29 mouse cellular contexts compared by ENCODE assay signal in the genomic region with DNA sequence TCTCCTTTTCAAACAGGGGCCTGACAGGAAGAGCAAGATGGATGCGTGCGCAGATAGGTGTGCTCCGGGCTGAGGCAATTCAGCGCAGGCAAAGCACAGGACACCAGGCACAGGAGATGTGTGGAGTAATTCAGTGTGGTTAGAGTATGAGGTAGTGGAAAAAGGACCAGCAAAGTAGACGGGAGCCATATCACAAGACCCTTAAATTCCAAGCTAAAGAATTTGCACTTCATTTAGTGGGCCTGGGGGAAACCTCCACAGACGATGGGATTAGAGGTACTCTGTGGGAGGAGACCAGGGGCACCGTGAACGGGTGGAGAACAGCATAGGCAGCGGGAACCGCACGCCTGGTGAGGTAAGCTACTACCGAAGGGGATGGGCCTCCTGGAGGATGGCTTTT. TPM values are rescaled to one million over a fixed set of nuclear protein-coding genes. Genes with fewer than 3 reads are reported as not detected.
A peak's percentile ranks its signal among the peaks of the same experiment; 100 is the strongest.
DNase-seq lines count a peak whose midpoint lies in the region; ATAC-seq lines count a peak whose summit lies in the region.
"Had no signal": no experiment of that assay in that cellular context is flagged by ENCODE, and none has a peak within 500 bp of the region (broad histone marks: within the 10 kb centered on the region; RNA-seq: fewer than 3 reads in every experiment).

No protein-coding gene starts in this region.

- H3K4me2 ChIP-seq in heart, embryonic 11.5 days: no peak overlapping the region
- H3K4me2 ChIP-seq in limb, embryonic 12.5 days: no peak overlapping the region
- no peak overlapping the region for H3K4me2 ChIP-seq in limb, embryonic 15.5 days
- H3K4me2 ChIP-seq: embryonic facial prominence, embryonic 12.5 days; embryonic facial prominence, embryonic 15.5 days; heart, embryonic 15.5 days; hindbrain, embryonic 13.5 days had no signal

- H3K9ac ChIP-seq in heart, embryonic 11.5 days (ENCODE audit: low read depth, low read length): 0 out of 2 replicates have a peak overlapping the region, but pooled peaks have one; percentile 3
- no peak overlapping the region for H3K9ac ChIP-seq in limb, embryonic 12.5 days (replicated peaks)
- no peak overlapping the region for H3K9ac ChIP-seq in limb, embryonic 15.5 days
- H3K9ac ChIP-seq: embryonic facial prominence, embryonic 12.5 days; embryonic facial prominence, embryonic 15.5 days; forebrain, postnatal 0 days; heart, embryonic 15.5 days; hindbrain, embryonic 13.5 days had no signal

- no peaks in the 10 kb centered on the region for H3K27me3 ChIP-seq in heart, embryonic 11.5 days (ENCODE audit: control insufficient read depth, insufficient read depth, low read length)
- no peaks in the 10 kb centered on the region for H3K27me3 ChIP-seq in limb, embryonic 12.5 days
- H3K27me3 ChIP-seq in limb, embryonic 10.5 days (ENCODE audit: low read depth, poor library complexity, severe bottlenecking): no peaks in the 10 kb centered on the region
- H3K27me3 ChIP-seq in limb, embryonic 15.5 days: no peaks in the 10 kb centered on the region
- H3K27me3 ChIP-seq: embryonic facial prominence, embryonic 12.5 days; embryonic facial prominence, embryonic 15.5 days; hindbrain, embryonic 13.5 days had no signal

- ATAC-seq in heart, embryonic 11.5 days (replicated peaks; ENCODE audit: insufficient number of reproducible peaks, low FRiP score, low TSS enrichment): no peak
- ATAC-seq in limb, embryonic 12.5 days (ENCODE audit: insufficient number of reproducible peaks, insufficient read depth, low FRiP score, low TSS enrichment, low read depth): peak; percentile 66; the same call in 1 of the 2 replicates
- peak; percentile 67; the same call in 1 of the 2 replicates for ATAC-seq in limb, embryonic 15.5 days (ENCODE audit: insufficient number of reproducible peaks, low FRiP score, low TSS enrichment, low read depth)
- ATAC-seq: CD4-positive, CD25-positive, alpha-beta regulatory T cell, adult 4 months; forebrain, embryonic 14.5 days; forebrain, postnatal 0 days; hindbrain, embryonic 16.5 days; intestine, embryonic 16.5 days had no signal

- H3K4me1 ChIP-seq in heart, embryonic 11.5 days (ENCODE audit: control insufficient read depth, insufficient read depth, low read length): peaks cover 28% of the 10 kb centered on the region
- peaks cover 9% of the 10 kb centered on the region for H3K4me1 ChIP-seq in limb, embryonic 12.5 days (replicated peaks)
- H3K4me1 ChIP-seq in limb, embryonic 10.5 days: peaks cover 18% of the 10 kb centered on the region
- H3K4me1 ChIP-seq in limb, embryonic 15.5 days: peaks cover 15% of the 10 kb centered on the region

- intact Hi-C loops in heart, postnatal 25 days (cut with DNase I): no loop called here

- H3K36me3 ChIP-seq in heart, embryonic 11.5 days (ENCODE audit: control insufficient read depth, insufficient read depth, low read length): no peaks in the 10 kb centered on the region
- no peaks in the 10 kb centered on the region for H3K36me3 ChIP-seq in limb, embryonic 12.5 days
- H3K36me3 ChIP-seq in limb, embryonic 10.5 days: no peaks in the 10 kb centered on the region
- H3K36me3 ChIP-seq in limb, embryonic 15.5 days: no peaks in the 10 kb centered on the region
- H3K36me3 ChIP-seq: embryonic facial prominence, embryonic 12.5 days; embryonic facial prominence, embryonic 15.5 days; heart, embryonic 15.5 days; hindbrain, embryonic 10.5 days; hindbrain, embryonic 13.5 days had no signal

- H3K4me3 ChIP-seq in heart, embryonic 11.5 days (ENCODE audit: low read depth, low read length): no peak overlapping the region
- no peak overlapping the region for H3K4me3 ChIP-seq in limb, embryonic 12.5 days (replicated peaks)
- no peak overlapping the region for H3K4me3 ChIP-seq in limb, embryonic 10.5 days
- H3K4me3 ChIP-seq in limb, embryonic 15.5 days: no peak overlapping the region
- H3K4me3 ChIP-seq: embryonic facial prominence, embryonic 12.5 days; embryonic facial prominence, embryonic 15.5 days; gastrocnemius, adult 2 months; heart, embryonic 15.5 days; hindbrain, embryonic 10.5 days; hindbrain, embryonic 13.5 days had no signal

- H3K9me3 ChIP-seq in heart, embryonic 11.5 days (replicated peaks; ENCODE audit: control insufficient read depth, low read length): no peaks in the 10 kb centered on the region
- H3K9me3 ChIP-seq in limb, embryonic 12.5 days: no peaks in the 10 kb centered on the region
- H3K9me3 ChIP-seq in limb, embryonic 10.5 days (replicated peaks): no peaks in the 10 kb centered on the region
- H3K9me3 ChIP-seq in limb, embryonic 15.5 days: no peaks in the 10 kb centered on the region
- H3K9me3 ChIP-seq: embryonic facial prominence, embryonic 12.5 days; embryonic facial prominence, embryonic 15.5 days; heart, embryonic 15.5 days; hindbrain, embryonic 10.5 days; hindbrain, embryonic 13.5 days had no signal

- H3K27ac ChIP-seq in heart, embryonic 11.5 days (ENCODE audit: low read depth, low read length): no peak overlapping the region
- H3K27ac ChIP-seq in limb, embryonic 12.5 days: peak overlapping the region; percentile 25; the same call in 1 of the 2 replicates
- H3K27ac ChIP-seq in limb, embryonic 10.5 days: no peak overlapping the region
- H3K27ac ChIP-seq in limb, embryonic 15.5 days: peak overlapping the region; percentile 19
- H3K27ac ChIP-seq: embryonic facial prominence, embryonic 12.5 days; embryonic facial prominence, embryonic 15.5 days; gastrocnemius, adult 2 months; heart, embryonic 15.5 days; hindbrain, embryonic 10.5 days; hindbrain, embryonic 13.5 days had no signal

- DNase-seq in heart, postnatal 25 days (ENCODE audit: low spot score): no peak
- DNase-seq in limb, embryonic 10.5 days (ENCODE audit: low spot score): no peak
- no peak for DNase-seq in thymus, postnatal 25 days
- DNase-seq: adrenal gland, adult 2 months; adrenal gland, postnatal 14 days; cerebellum, adult 11 months; cerebellum, adult 2 months; cerebellum, adult 9-11 months; cerebellum, postnatal 25 days; forebrain, postnatal 0 days; gastrocnemius, adult 2 months; gastrocnemius, postnatal 14 days; heart, adult 18-20 months; heart, postnatal 10 days had no signal

- 54% methylated on average over 12 of the region's 12 CpGs for WGBS in heart, embryonic 11.5 days (ENCODE audit: insufficient replicate concordance)
- WGBS in limb, embryonic 12.5 days: 63% methylated on average over 12 of the region's 12 CpGs
- 74% methylated on average over 12 of the region's 12 CpGs for WGBS in limb, embryonic 10.5 days
- WGBS in limb, embryonic 15.5 days: 42% methylated on average over 12 of the region's 12 CpGs

RNA-seq across cellular contexts. Expression of gene Meioc, which starts 15.6 kb away (rescaled TPM):
- polyA plus RNA-seq in heart, embryonic 11.5 days (2014; fragmentation: Nextera tagmentation; extraction: Ambion mirVana): 0.96 and 1.1 TPM in 2 replicates
- not detected for total RNA-seq in heart, postnatal 25 days (2021)
- polyA plus RNA-seq in limb, embryonic 12.5 days (2016; fragmentation: Nextera tagmentation; extraction: Ambion mirVana): 0.98 and 1.3 TPM in 2 replicates
- 0.14 and 0.55 TPM in 2 replicates for polyA plus RNA-seq in limb, embryonic 10.5 days (2016; fragmentation: Nextera tagmentation; extraction: Ambion mirVana)
- 0.81 and 0.90 TPM in 2 replicates for polyA plus RNA-seq in limb, embryonic 15.5 days (2015; fragmentation: Nextera tagmentation; extraction: Ambion mirVana)
- total RNA-seq: adrenal gland, adult 2 months; adrenal gland, postnatal 14 days; common myeloid progenitor, adult 5-6 weeks; forebrain, postnatal 0 days; gastrocnemius, adult 2 months; gastrocnemius, postnatal 14 days; heart, adult 18-20 months; MEL had no signal
- polyA plus RNA-seq: adrenal gland, adult 2 months; C2C12; cerebellum, adult 2 months had no signal

RNA-seq across cellular contexts. Expression of gene Fzd2, which starts 43.7 kb away (rescaled TPM):
- polyA plus RNA-seq in heart, embryonic 11.5 days (2014; fragmentation: Nextera tagmentation; extraction: Ambion mirVana): 23.9 and 25.0 TPM in 2 replicates
- total RNA-seq in heart, postnatal 25 days (2021): 1 to 10 TPM; 4.7 to 5.0 TPM
- 77.9 and 82.7 TPM in 2 replicates for polyA plus RNA-seq in limb, embryonic 12.5 days (2016; fragmentation: Nextera tagmentation; extraction: Ambion mirVana)
- 54.8 and 59.8 TPM in 2 replicates for polyA plus RNA-seq in limb, embryonic 10.5 days (2016; fragmentation: Nextera tagmentation; extraction: Ambion mirVana)
- 41.0 and 48.5 TPM in 2 replicates for polyA plus RNA-seq in limb, embryonic 15.5 days (2015; fragmentation: Nextera tagmentation; extraction: Ambion mirVana)
- total RNA-seq: common myeloid progenitor, adult 5-6 weeks; MEL had no signal
- polyA plus RNA-seq: CD4-positive, CD25-positive, alpha-beta regulatory T cell, adult 4 months had no signal

RNA-seq across cellular contexts. Expression of gene Ccdc43, which starts 49.7 kb away (rescaled TPM):
- 39.5 and 41.8 TPM in 2 replicates for polyA plus RNA-seq in heart, embryonic 11.5 days (2014; fragmentation: Nextera tagmentation; extraction: Ambion mirVana)
- 10 to 100 TPM; 21.2 to 22.8 TPM for total RNA-seq in heart, postnatal 25 days (2021)
- polyA plus RNA-seq in limb, embryonic 12.5 days (2016; fragmentation: Nextera tagmentation; extraction: Ambion mirVana): 52.4 and 54.9 TPM in 2 replicates
- 55.4 and 57.1 TPM in 2 replicates for polyA plus RNA-seq in limb, embryonic 10.5 days (2016; fragmentation: Nextera tagmentation; extraction: Ambion mirVana)
- polyA plus RNA-seq in limb, embryonic 15.5 days (2015; fragmentation: Nextera tagmentation; extraction: Ambion mirVana): 40.7 and 46.7 TPM in 2 replicates

Comparison
In these comparisons a context has a peak if more than half of its experiments do, and no peak if none do; other contexts are left out.
1. H3K27ac ChIP-seq: peak in limb, embryonic 12.5 days (single experiment) and limb, embryonic 15.5 days (single experiment); none in heart, embryonic 11.5 days (single experiment) and limb, embryonic 10.5 days (single experiment).